Mouse (Mus musculus): ENCODE data around the gene Pam.

- TF ChIP-seq CTCF (IDR thresholded peaks at IDR 0.05; ENCODE audit: low read depth, low read length) (no peak), POLR2A (IDR thresholded peaks at IDR 0.05; ENCODE audit: borderline replicate concordance, low read depth, low read length) (no peak)
Observed at GRCm38 (mm10) chr1:97900559-97901153, 194.8 kb downstream of the Pam start.
